Mouse (Mus musculus): Measurements from ENCODE around the gene Reg3a.
"Not testable (repeated sequence)": the region's sequence is repeated elsewhere in the genome, so short reads cannot be mapped to it uniquely, and the experiment has no call there.

Gene Reg3a

DNA sequence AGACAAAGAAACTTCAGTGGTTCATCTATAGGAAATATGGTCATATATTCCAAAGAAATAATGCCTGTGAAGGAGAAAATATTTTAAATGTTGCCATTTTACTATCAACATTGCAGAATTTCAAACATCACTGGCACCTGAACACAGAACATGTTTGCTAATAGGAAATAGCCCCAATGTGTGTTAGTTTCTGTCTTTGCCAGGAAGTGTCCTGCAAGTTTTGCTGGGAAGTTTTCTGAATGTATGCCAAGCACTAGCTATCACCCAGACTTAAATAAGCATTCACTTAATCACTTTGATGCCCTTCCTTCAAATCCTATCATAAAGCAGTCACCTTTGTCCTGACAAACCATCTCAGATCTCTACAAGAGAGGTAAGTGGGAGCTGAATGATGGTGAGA is at the start of gene Reg3a:
Gene Reg3a, plus strand, starts transcription at position 301 of the 400 bp plus-strand sequence.
- no peak for DNase-seq (ENCODE audit: low spot score in 2 of 2)

DNA sequence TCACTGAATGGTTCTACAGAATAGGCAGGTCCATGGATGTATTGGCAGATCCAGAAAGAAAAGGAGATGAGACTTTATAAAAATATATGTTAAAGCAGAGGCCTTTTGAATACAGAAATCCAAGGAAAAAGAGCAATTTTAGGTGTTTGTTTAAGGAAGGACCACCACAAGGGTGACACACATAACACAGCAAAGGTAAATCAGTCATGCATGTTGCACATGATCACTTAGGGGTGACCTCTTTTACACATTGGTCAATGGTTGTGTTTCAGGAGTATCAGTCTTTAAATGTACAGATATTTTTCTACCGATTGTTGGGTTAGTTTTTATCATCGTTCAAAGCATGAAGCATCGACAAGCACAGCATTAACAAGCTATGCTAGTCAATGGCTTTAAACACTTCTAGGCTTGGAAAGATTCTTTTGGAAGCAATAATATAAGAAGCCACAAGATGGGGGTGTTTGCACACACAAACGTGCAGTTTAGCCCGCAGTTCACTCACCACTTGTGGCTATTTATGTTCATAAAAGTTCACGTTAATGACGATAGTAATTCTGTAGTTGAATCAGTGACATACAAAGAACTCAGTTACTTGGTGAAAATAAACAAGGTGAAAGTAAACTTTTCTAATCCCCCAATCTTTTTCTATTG is 48.5 kb upstream of the Reg3a start:
- no peak for DNase-seq (ENCODE audit: low spot score in 2 of 2)

DNA sequence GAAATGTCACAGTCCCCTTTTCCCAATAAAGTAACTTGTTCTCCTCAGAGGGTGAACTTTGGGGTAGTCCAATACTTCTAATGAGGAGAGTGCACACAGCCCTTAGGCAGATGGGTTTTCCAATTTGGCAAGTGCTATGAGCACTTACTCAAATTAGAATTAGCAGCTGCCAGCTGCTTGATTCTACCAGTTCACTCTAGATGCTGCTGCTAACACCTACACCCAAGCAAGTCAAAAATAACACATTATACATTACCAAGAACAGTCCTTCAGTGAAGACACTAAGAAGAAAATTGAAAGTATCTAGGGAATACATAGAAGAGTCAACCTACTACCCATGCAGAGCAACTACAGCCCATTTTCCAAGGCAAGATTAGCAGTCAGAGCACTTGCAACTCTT is 40.2 kb upstream of the Reg3a start:
- DNase-seq (ENCODE audit: low spot score in 2 of 2): no peak

DNA sequence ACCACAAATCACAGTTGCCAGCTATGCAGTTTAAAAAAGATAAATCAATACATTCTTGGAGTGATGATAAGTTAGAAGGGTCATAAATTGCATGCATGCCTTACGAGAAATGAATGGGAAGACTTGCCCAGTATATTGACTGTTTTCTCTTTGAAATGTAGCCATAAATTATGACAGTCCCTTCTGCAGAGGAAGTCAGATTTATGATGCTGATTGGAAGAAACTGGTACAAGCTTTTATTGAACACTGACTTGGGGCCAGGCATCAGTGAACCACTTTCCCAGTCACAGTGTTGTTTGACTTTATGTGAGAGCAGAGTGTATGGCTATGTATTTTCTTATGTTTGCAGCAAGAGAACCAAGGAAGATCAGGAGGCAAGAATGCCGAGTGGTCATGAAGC is 38.8 kb upstream of the Reg3a start:
- DNase-seq (ENCODE audit: low spot score in 2 of 2): no peak

DNA sequence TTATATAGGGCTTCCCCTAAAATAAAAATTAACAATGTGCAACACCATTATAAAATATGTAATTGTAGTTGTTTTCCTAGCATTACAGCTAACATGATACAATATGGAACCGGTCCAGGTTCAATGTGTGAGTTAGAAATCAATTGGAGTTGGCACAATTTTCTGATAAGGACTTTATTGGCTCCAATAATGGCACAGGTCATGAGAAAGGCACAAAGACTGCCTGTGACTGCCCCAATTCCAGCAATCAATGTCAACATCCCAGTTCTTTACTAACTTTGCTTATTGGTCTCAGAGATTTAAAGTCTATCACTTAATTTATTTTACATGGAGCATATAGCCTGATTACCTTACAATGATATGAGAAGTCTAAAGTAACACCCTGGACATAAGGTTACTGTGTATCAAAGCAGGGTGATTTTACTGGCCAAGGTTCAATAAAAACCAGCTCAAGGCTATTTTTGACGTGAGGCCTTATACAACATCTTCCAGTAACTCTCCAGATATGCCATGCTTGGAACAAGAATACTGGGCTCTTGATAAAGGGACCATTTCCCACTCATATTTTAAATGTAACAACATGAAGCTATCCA is 18.4 kb upstream of the Reg3a start:
- DNase-seq (ENCODE audit: low spot score in 2 of 2): no peak

DNA sequence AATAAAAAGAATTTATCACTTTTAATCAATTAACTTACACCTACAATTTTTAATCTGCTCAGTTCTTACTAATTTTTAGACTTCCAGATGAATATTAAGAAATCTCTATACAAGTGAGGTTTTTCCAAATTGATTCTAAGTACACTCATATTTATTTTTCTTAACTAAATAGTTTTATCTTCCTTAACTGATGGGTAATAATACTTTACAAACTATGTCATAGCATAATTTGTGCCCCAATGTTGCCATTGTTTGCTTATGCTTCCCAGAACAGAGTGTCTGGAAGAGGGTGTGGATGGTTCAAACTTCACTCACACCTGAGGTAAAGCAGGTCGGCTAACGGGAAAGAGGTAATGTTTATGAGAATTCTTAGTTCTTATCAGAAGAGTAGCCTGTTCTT is 10.2 kb upstream of the Reg3a start, which contains the start of gene Reg3b:
Gene Reg3b, plus strand, starts transcription at position 301 of the 400 bp plus-strand sequence.
- DNase-seq (ENCODE audit: low spot score in 2 of 2): no peak

DNA sequence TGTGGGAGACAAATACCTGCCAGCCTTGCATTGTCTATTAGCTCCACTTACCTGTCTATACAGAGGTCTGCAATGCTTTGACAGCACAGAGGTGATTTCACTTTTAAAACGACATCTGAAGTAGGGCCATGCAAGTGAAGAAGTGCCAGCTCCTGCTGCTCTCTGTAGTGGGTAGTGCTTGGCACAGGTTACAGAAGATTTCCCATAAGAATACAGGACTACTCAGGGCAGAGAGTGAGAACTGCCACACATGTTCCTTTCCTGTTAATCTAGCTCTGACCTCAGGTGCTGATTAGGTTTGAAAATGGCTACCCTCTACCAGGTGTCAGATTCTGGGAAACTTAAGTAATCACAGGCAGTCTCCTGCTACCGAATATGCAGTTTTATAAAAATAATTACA is 1.7 kb upstream of the Reg3a start, which contains the start of gene Reg3d:
Gene Reg3d, minus strand, starts transcription at position 101 of the 400 bp plus-strand sequence.
- no peak for DNase-seq (ENCODE audit: low spot score in 2 of 2)

DNA sequence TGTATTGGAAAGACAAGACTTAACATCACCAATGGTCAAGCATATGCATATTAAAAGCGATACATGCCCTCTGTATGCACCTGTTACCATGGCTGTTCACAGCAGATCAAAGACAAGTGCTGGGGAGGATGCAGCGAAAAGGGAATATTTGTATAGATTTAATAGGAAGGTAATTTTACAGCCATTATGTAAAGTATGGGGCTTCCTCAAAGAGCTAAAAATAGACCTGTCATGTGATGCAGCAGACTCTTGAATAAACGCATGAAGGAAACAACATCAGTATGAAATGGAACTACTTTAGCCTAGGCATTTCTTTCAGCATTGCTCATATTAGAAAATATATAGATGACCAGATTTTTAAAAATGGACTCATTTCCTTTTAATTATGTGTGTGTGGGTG is 5.1 kb downstream of the Reg3a start:
- no peak for DNase-seq (ENCODE audit: low spot score in 2 of 2)

DNA sequence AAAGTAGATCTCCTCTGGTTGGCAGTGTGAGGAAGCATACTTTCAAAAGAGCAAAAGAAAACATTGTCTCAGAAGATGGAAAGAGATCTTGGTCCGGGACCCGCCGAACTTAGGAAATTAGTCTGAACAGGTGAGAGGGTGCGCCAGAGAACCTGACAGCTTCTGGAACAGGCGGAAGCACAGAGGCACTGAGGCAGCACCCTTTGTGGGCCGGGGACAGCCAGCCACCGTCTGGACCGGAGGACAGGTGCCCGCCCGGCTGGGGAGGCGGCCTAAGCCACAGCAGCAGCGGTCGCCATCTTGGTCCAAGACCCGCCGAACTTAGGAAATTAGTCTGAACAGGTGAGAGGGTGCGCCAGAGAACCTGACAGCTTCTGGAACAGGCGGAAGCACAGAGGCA is 14.8 kb downstream of the Reg3a start, which contains the start of gene Reg2:
Gene Reg2, plus strand, starts transcription at position 301 of the 400 bp plus-strand sequence.
- DNase-seq (ENCODE audit: low spot score in 2 of 2): not testable (repeated sequence)

DNA sequence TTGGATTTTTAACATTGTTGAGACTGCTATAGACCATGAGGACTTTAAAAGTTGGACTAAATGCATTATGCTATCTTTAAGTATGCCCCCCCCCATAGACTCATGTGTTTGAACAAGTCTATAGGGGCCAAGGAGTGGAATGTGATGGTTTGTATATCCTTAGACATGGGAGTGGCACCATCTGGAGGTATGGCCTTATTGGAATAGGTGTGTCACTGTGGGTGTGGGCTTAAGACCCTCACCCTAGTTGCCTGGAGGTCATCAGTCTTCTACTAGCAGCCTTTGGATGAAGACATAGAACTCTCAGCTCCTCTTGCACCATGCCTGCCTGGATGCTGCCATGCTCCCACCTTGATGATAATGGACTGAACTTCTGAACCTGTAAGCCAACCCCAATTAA is 41.9 kb downstream of the Reg3a start, which contains the start of gene Reg1:
Gene Reg1, plus strand, starts transcription at position 301 of the 400 bp plus-strand sequence.
- DNase-seq (ENCODE audit: low spot score in 2 of 2): not testable (repeated sequence)

DNA sequence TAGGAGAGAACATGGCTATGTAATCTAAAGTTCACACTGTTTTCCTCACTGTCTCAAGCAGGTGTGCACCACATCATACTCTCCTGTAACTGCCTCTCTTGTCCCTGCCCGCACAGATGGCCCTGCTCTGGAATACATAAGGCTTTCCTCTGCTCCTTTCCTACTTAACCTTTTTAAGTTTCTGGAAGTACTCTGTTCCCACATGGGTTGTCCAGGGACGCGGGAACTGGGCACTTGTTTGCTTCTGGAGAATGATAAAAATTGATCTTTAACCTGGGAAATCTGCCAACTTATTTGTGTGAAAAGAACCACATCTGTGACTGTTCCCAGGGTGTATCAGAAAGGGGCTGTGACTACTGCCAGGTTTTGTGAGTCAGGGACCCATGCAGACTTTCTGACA is 45.0 kb downstream of the Reg3a start:
- no peak for DNase-seq (ENCODE audit: low spot score in 2 of 2)

Measured in urinary bladder, postnatal 36 days (tissue).